Mouse (Mus musculus) cerebellum, adult 8-10 months (tissue): ENCODE results near the gene Tcf25.

ENCODE experiments used
- DNase-seq: peaks from one replicate; pipeline ENCODE4 v3.0.0; 2022

The Tcf25 gene

DNA sequence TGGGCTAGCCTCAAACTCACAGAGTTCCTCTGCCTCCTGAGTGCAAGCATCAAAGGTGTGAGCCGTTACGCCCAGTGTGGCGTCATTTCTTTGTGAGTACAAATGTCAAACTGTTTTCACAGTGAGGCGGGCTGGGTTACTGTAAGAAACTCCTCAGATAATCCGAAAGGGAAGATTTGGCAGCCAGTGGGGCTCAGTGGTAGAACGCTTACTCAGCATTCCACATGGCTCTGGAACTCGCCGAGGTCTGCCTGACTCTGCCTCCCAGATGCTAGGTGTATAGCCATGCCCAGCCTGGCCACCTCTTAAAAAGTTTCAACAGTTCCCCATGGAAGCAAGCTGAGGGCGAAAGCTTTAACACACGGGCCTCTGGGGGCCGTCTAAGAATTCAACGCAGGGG is 21.4 kb upstream of the Tcf25 start:
- no peak for DNase-seq

DNA sequence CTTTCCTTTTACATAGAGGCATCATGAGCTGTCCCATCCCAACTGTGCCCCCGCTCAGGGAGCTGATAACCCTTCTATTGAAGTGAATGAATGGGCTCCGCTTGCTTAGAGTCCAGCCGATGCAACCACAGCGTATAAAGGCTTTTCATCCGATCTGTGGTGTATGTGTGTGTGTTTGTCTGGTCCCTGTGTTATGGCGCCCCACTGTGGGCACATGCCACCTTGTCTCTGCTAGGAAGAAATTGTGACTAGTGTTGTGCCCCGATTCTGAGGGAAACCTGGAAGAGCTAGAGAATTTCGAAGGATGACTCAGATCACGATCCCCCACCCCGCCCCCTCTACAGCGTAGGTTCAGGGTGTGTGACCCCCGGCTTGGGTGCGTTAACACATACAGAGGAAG is 20.8 kb upstream of the Tcf25 start:
- no peak for DNase-seq

DNA sequence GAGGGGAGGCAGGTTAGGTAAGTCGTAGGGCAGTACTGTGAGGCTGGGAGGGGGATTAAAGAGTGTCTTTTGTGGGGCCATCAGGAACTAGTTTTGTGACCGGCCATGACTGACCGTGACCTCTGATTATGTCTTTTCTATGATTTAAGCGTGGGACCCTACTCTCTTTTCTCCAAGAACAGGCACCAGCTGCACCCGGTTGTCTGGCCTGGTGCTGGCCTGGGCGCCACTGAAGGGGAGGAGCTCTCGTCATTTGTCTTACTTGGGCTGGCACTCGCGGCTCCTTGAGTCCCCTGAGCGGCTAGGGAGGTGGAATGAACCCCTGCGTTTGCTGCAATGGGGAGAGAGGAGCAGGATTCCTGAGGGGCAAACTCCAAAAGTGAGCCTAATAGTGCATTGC is 20.3 kb upstream of the Tcf25 start:
- DNase-seq = no peak

DNA sequence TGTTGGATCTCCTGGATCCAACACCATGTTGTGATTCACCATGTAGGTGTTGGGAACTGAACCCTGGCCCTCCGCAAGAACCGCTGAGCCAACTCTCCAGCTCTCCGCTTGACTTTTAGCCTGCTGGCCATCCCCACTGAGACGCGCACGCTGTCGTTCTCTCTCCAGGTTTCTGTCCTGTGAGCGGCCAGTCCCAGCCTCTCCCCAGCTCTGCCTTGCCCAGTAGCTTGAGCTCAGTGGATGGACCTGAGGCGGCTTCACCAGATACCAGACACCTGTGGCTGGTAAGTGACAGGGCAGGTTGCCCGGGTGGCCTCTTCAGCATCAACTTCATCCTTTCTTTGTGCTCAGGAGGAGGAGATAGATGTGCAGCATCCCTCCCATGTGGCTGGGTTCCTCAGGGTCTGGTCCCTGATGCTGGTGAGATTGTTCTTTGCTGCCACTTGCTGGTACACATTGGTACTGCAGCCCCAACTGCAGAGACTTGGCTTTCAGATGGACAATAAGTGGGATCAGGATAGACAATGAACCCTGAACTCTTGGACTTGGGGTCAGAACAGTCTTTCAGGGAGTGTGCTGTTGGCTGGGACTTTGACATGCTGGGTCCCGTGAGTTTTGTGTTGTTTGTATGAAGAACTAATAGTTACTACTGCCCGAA is 12.3 kb upstream of the Tcf25 start:
- peak; percentile 83 for DNase-seq

DNA sequence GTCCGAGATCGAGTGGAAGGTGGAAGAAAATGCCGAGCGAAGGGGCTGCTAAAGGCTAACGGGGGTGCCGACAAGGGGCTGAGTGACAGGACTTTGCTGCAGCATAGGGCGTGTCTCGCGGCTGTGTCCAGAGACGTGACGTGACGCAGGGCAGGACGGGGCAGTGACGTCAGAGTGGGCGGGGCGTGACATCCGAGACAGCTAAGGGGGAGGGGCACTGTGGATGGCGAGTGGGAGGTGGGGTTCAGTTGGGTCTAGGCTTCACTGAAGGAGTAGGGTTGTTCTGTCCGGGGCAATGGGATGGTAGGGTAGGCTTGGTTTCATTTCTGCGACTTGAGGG is 656 bp downstream of the Tcf25 start:
- DNase-seq = peak; percentile 94

DNA sequence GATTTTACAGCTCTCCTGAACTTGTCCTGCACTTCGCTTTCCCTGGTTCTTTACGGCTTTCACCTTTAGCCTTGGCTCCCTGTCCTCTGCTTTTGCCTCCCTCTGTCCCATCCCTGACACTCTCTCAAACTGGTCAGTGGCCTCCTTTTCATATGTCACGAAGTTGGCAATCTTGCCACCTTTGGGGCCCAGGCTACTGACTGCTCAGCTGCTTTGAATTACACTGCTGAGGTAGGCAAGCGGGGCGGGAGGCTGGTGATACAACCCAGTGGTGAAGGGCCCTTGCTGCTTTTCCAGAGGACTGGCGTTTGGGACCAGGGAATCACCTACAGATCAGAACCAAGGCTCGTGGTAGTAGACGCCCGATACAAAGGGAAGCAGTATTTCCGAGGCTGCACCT is 2.1 kb downstream of the Tcf25 start:
- DNase-seq = no peak

DNA sequence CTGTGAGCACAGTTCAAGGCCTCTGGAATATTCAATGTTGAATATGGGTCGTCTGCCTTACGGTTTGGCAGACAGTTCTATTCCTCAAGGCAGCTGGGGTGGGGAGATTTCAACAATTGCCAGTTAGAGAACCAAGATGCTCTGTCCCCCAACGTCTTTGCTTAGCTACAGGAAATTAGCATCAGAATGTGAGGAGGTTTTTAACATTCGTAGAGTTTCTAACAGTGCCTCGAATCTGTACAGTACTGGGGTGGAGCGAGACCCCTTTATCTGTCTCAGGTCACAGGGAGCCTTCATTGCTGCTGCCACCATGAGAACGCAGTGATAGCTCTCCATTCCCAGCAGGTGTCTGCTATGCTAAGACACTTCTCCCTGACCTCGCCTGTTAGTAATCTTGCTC is 2.6 kb downstream of the Tcf25 start:
- DNase-seq = no peak

DNA sequence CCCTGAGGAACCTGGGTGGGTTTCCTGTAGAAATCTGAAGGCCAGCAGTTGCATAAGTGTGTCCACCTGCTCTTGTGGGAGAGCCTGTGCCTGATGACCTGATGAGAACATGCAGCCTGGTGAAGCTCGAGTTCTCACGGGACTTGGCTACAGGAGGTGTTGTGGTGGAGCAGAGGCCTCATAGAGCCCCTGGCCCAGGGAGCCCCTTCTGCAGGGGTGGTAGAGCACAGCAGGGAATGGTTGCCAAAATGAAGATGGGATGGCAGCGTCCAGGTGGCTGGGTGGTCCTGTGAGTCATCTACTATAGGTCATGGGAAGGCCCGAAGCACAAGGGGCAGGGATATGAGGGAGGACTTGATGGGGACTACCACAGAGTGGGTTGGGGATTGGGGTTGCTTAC is 8.2 kb downstream of the Tcf25 start:
- no peak for DNase-seq

DNA sequence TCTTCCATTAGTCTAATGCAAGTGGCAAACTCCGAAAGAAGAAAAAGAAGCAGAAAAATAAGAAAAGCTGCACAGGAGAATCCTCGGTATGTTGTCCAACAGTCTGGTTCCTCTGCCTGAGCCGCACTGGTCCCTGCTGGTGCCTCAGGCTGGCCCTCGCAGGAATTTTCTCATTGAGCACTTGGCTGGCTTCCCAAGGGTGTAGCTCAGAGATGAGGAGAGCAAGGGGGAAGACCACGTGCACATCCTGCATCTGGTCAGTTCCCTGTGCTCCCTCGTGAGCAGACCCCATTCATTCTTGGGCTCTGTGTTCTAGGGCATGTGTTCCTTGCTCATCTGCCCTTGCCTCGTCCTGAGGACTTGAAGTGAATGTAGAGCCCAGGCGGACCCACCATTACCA is 9.0 kb downstream of the Tcf25 start:
- no peak for DNase-seq

DNA sequence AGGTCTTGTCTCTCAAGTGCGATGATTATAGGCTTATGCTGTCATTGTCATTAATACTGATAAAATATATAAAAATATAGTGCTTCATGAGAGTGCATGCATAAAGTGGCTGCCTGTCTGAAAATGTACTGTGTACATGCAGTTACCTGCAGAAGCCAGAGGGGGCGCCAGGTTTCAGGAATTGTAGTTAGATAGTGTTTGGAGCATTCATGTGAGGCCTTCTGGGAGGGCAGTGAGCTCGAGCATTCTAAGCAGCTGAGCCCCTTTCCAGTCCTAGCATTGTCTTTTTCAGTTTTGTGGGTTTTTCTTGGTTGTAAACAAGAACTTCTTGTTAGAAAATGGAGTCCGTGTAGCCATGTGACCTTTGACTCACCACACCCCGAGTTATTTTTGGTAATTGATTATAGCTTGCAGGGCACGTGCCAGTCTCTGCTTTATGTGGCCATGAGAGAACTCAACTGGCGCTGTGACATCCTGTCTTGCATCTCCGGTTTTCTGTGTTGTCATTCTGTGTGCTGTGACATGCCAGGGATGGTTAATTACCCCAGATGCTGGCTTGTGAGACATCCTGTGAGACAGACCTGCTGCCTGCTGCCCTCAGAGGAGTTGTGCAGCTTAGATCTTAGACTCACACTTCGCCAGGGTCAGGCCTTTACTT is 11.5 kb downstream of the Tcf25 start:
- DNase-seq = no peak

DNA sequence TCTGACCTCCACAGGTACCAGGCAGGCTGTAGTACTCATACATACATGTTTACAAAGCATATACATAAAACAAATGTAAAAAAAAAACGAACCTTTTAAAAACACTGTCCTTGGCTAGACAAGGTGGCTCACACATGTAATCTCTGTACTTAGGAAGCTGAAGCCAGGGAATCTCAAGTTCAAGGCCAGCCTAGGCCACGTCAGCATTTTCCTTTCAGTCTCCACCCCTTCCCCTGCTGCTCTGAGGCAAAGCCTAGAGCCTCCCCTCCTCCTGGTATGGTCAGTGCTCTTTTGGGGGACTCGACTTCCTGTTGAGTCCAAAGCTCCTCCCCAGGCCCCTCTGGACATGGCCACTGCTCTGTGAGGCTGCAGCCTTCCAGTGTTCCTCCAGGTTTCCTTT is 13.5 kb downstream of the Tcf25 start:
- DNase-seq = no peak

DNA sequence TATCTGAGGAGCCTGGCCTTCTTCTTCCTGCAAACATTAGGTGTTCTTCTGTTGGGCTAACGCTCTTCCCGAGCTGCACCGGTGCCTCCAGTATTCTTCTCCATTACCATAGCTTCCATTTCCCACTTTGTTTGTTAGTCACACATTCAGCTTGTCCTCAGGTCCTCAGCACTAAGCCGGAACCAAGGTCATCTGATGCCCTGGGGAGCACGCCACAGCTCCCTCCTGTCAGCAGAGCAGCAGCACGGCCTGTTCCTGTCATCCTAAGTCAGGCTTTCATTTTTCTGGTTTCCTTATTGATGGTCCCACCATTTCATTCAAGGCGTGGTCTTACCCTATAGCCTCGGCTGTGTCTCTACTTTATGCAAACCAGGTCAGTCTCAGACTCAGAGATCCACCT is 14.2 kb downstream of the Tcf25 start:
- DNase-seq = no peak

DNA sequence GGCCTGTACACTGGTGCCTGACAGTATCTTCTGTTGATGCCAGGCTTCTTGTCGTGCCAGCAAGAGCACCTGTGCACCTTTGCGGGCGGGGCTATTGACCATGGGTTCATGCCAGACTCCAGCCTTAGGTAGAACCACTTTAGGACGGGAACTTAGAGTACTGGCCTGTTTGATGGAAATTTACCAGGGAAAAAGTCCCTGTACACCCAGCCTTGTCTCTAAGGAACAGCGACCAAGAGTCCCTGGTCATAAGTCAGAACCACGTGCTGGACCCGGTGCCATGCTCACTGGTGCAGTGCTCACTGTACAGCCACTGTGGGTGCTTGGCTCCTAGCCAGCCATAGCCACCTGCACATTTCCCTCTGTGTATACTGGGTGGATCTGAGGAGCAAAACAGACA is 15.5 kb downstream of the Tcf25 start:
- DNase-seq = peak; percentile 52

DNA sequence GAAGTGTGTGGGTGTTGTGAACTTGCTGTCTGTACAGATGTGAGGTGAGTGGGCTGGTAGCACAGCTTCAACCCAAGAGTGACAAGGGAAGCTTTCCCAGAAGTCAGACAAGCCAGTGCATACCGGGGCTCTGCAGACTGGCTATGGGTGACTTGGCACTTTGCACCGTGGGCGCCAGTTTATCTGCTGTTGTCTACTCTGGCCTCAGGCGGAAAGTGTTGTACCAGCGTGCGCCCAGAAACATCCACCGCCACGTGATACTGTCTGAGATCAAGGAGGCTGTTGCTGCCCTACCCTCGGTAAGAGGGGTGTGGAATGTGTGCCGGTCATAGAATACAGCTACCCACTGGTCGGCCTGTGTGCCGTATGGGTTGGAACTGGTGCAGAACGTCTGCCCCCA is 24.8 kb downstream of the Tcf25 start:
- no peak for DNase-seq

DNA sequence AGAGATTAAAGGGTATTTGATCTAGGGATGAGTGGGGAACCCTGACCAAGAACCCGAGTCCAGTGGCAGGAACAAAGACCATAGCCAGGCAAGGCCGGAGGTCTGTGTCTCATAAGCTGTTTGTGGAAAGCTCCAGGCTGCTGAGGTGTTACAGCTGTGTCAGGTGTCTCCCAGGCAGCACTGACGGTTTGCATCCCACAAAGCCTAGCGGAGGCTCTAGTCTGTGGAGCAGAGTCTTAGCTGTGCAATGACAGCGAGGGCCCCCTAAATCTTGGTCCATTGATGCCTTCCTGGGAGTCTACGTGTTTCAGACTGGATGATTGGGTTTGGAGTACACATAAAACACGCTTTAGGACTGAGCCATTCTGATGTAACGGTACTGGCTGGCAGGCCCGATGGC is 28.4 kb downstream of the Tcf25 start:
- no peak for DNase-seq

DNA sequence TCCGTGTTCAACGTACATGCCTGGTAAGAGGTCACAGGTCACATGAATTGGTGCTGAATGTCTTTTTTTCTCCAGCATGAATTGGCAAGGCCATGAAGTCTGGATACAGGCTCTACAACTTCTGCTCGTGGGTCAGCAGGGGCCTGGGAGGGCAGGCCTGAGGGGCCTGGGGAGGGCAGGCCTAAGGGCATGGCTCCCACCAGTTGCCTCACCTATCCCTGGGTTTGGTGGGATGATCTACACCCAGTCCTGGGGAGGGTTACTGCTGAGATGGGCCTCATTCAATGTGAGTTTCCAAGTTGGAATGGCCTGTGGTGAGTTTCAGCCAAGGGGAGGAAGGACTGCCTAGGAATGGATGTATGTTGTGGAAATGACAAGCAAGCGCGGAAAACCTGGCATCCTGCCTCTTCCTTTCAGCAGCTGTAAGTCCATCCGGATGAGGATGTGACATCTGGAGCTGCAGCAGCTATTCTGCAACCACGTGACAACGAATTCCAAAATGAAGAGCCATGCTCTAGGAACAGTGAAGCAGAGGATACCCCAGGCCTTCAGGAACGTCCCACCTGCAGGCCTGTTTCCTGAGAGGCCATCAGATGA is 29.3 kb downstream of the Tcf25 start:
- no peak for DNase-seq

DNA sequence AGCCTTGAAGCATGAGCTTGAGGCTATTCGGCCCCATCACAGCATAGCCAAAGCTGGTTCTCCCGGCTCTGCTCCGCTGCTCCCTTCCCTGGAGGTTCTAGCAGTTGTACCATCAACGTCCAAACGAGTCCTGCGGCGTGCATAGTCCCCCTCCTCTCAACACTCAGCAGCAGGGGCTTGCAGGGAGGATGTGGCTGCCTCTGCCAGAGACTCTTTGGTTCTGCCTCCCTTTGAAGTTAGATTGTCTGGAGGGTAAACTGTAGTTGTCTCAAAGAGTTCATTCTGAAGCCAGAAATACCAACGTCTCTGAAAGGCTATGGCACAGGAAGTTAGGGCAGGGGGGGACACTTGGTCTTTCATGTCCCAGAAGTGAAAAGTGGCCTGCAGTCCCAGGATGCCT is 31.0 kb downstream of the Tcf25 start:
- DNase-seq = no peak

DNA sequence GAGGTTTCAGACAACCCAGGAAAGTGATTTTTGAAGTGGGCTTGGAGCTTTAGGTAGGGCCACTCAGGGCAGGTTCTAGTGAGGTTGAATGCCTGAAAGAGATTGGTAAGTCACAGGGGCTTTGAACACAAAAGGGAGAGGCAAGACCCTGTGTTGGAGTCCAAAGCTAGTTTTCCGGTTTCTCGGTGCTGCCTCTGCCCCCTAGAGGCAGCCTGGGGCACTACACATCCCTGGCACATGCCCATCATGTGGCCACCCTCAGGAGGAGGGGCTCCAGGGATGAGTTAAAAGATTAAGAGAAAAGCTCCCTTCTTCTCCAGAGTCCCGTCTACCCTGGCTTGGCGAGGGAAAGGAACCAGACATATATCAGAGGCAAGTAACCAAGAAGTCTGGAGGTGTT is 33.2 kb downstream of the Tcf25 start, which contains the start of gene Mc1r:
Gene Mc1r, plus strand, starts transcription at position 322 of the 400 bp plus-strand sequence.
- peak; percentile 71 for DNase-seq

DNA sequence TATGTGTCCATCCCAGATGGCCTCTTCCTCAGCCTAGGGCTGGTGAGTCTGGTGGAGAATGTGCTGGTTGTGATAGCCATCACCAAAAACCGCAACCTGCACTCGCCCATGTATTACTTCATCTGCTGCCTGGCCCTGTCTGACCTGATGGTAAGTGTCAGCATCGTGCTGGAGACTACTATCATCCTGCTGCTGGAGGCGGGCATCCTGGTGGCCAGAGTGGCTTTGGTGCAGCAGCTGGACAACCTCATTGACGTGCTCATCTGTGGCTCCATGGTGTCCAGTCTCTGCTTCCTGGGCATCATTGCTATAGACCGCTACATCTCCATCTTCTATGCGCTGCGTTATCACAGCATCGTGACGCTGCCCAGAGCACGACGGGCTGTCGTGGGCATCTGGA is 34.1 kb downstream of the Tcf25 start:
- no peak for DNase-seq

DNA sequence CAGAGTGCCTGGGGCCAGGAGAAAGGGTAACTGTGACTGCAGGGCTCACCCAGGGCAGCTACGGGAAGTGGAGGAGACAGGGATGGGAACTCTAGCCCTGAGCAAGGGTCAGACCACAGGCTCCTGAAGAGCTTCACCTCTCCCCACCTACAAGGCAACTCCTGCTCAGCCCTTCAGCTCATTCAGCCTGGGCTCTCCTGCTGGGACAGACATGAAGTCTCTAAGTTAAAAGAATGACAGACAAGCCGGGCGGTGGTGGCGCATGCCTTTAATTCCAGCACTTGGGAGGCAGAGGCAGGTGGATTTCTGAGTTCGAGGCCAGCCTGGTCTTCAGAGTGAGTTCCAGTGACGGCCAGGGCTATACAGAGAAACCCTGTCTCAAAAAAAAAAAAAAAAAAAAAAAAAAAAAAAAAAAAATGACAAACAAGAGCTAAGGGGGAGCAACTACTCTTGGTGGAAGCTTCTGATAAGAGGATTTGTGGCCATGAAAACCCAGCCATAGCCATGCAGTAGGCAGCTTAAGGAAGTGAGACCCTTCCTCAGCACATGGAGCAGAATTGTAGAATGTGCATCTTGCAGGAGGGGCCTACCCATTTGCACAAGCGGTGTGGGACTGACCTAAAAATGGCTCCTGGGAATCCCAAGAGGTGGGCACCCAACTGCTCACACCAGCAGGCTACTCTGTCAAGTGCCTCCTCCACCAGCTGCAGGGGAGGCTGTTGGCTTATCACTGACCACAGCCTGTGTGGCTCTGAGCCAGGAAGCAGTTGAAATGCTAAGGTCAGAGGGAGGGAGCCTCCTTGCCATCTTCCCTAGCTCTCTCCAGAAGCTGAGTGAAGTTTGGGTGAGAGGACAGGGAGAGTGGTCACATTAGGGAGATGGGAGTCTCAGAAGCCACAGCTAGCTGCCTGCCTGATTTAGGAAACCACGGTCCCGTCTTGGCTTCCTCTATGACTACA is 35.3 kb downstream of the Tcf25 start:
- no peak for DNase-seq

DNA sequence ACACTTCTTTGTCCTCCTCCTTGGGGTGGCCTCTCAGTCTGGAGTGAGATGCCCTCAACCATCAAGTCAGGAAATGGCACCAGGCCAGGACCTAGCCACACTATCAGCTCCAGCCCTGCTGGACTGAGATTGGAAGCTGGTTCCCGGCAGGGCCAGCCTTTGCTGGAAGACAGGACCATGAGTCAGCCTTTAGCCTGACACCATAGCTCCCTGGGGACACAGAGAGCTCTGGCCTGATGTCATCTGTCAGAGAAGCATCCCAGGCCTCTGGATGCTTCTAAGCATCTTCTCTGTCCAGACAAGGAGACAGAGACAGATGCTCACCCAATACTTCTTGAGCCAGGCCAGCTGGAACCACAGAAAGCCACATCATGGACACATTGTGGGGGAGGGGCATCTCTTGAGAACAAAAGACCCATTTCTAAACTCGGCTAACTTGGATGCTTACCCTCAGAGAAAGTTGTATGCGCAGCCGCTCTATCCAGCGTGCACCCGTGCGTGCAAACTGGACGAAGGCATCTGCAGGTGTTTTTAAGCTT is 36.6 kb downstream of the Tcf25 start:
- peak; percentile 54 for DNase-seq

DNA sequence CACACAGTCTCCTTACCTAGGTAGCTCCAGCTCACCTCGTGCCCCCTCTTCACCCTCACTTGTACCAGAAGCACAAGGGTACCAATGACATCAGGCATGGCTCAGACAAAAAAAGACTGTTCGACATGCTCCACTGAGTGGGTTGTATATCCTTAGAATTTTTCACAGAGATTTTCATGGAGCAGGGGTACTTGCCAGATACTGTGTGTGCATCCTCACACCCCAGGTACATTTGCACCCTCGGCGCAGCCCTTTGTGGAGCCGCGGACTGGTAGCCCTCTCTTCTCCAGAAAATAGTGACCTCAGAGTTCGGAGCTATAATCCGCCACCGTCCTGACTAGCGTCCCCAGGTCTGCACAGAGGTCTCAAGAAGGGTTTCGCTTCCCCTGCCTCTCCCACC is 37.2 kb downstream of the Tcf25 start:
- DNase-seq = peak; percentile 46

DNA sequence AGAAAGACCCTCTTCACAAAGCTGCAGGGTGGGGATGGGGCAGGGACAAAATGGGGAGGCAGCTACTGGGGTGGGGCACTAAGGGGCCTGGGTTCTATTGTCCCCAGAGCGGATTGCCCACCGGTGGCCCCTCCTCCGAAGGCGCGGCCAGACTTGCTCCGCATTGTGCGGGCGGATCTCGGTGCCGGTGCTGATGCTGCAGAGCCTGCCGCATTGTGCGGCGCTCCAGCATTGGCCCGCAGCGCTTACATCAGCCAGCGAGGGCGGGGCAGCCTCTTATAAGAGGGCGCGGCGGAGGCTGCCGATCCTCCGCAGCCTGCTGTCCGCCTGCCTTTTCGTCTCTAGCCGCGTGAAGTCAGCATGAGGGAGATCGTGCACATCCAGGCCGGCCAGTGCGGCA is 37.7 kb downstream of the Tcf25 start, which contains the start of gene Tubb3:
Gene Tubb3, plus strand, starts transcription at position 179 of the 400 bp plus-strand sequence.
- DNase-seq = peak; percentile 93
